Mouse (Mus musculus) forebrain, embryonic 14.5 days (tissue): ENCODE data around the gene Tysnd1. TPM values are rescaled to one million over a fixed set of nuclear protein-coding genes. Genes with fewer than 3 reads are reported as not detected.

Source experiments
- ATAC-seq: fragments of 200-750 bp; cut with Nextera tagmentation; 2 replicates; pipeline ENCODE4 v1.8.0; 2017; ENCODE audit warnings: mild to moderate bottlenecking, moderate library complexity
- DNase-seq: peaks from one replicate; pipeline ENCODE4 v3.0.0-alpha.2; 2015; ENCODE audit warnings: low spot score
- H3K27ac ChIP-seq: fragments of 300-500 bp; sonication (generic); 2 replicates; pipeline ENCODE4 v1.5.1; 2014; ENCODE audit warnings: low read depth, mild to moderate bottlenecking, control low read depth, low read length, moderate library complexity
- H3K27me3 ChIP-seq: fragments of 300-500 bp; sonication (generic); replicated peaks from 2 replicates; pipeline ENCODE4 v1.6.1; 2014; ENCODE audit warnings: low read length, control low read depth, mixed read lengths; ENCODE audit not compliant: control insufficient read depth, insufficient read depth
- H3K36me3 ChIP-seq: fragments of 300-500 bp; sonication (generic); 2 replicates; pipeline ENCODE4 v1.6.1; 2014; ENCODE audit warnings: low read length, control low read depth; ENCODE audit not compliant: control insufficient read depth, insufficient read depth
- H3K4me1 ChIP-seq: fragments of 300-500 bp; sonication (generic); 2 replicates; pipeline ENCODE4 v1.6.1; 2014; ENCODE audit warnings: antibody characterized with exemption, low read length, control low read depth; ENCODE audit not compliant: control insufficient read depth, insufficient read depth
- H3K4me2 ChIP-seq: fragments of 300-500 bp; sonication (generic); 2 replicates; pipeline ENCODE4 v1.6.1; 2014; ENCODE audit warnings: mild to moderate bottlenecking, control low read depth, low read length
- H3K4me3 ChIP-seq: fragments of 300-500 bp; sonication (generic); 2 replicates; pipeline ENCODE4 v1.5.1; 2014; ENCODE audit warnings: low read depth, low read length, control low read depth
- H3K9ac ChIP-seq: fragments of 300-500 bp; sonication (generic); 2 replicates; pipeline ENCODE4 v1.6.1; 2014; ENCODE audit warnings: mild to moderate bottlenecking, low read length, control low read depth, moderate library complexity
- H3K9me3 ChIP-seq: fragments of 300-500 bp; sonication (generic); replicated peaks from 2 replicates; pipeline ENCODE4 v1.6.1; 2016; ENCODE audit warnings: low read length, control low read depth, mixed read lengths; ENCODE audit not compliant: control insufficient read depth
- WGBS: fragments of 180-500 bp; shearing (Covaris S2); extraction: QIAGEN DNeasy Blood & Tissue Kit; methylation state at CpG from one replicate; pipeline ENCODE4 v1.1.7; 2014; 5-methylcytosine and 5-hydroxymethylcytosine counted together
- polyA plus RNA-seq: library from polyadenylated mRNA; unstranded; fragments of >200 nt; fragmentation: Nextera tagmentation; extraction: Ambion mirVana; gene quantifications from 2 replicates; pipeline ENCODE4 v1.2.1, GENCODE M21; 2014

Gene Tysnd1
- polyA plus RNA-seq, 1 experiment from 2014 or later: 24.6 TPM

DNA sequence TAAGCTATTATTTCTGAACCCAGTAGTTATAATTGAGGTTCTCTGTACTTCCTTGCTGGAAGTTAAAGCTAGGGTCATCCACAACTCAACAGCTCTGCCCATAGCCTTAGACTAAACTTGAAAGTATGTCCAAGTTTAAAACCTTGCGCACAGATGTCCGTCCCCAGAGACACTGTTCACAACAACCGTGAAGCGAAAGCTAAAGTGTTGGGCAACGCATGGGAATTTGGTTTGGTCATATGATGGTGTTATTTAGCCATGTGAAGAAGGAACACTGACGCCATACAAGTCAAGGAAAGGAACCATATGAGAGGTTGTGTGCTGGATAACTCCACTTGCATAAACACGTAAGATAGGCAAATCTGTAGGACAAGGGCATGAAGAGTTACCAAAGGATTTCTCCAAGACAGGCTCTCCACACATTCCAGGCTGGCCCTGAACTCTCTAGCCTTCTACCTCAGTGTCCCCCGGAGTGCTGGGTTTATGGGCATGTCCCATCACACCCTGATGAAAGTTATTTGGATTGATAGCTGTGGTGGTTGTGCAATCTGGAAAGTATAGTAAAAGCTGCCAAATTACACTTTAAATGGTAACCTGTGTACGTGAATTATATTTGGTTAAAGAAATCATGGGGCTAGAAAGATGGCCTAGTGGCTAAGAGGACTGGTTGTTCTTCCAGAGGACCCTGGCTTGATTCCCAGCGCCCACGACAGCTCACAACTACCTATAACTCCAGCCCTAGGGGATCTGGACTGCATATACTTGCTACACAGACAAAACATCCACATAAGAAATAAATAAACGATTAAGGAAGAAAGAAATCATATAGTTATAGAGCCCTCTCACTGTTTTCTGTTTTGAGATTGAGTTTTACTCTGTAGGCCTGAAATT is 22.3 kb downstream of the Tysnd1 start:
- DNase-seq: no peak
- H3K27ac ChIP-seq: no peak overlapping the region
- H3K9me3 ChIP-seq: no peaks in the 10 kb centered on the region
- ATAC-seq: no peak
- H3K36me3 ChIP-seq: no peaks in the 10 kb centered on the region
- H3K4me3 ChIP-seq: no peak overlapping the region
- no peaks in the 10 kb centered on the region for H3K27me3 ChIP-seq
- 90% methylated on average over 12 of the region's 12 CpGs for WGBS
- no peak overlapping the region for H3K4me2 ChIP-seq
- H3K9ac ChIP-seq: no peak overlapping the region
- H3K4me1 ChIP-seq: peaks cover 3% of the 10 kb centered on the region; the same call in 1 of the 2 replicates

DNA sequence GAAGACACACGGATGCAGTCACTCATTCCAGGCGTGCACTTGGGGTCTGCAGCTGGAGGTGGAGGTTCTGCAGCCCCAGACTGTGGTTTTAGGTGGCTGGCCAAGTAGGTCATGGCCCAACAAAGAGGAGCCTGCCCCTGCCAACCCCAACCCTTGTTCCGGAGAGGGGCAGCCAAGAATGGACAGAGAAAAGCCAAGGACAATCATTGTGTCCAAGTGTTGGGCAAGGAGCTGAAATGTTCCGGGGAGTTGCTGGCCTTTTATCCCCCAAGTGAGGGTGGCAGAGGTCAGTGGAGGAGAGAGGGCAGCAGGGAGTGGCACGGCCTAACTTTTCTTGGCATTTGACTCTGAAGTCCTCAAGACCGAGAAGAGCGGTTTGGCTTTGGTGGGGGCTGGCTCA is 25.0 kb downstream of the Tysnd1 start:
- 88% methylated on average over 7 of the region's 7 CpGs for WGBS
- Histone ChIP-seq H3K9me3 (no peaks in the 10 kb centered on the region), H3K9ac (no peak overlapping the region), H3K4me2 (no peak overlapping the region), H3K4me3 (no peak overlapping the region), H3K27ac (no peak overlapping the region), H3K4me1 (peaks cover 3% of the 10 kb centered on the region; the same call in 1 of the 2 replicates), H3K27me3 (no peaks in the 10 kb centered on the region), H3K36me3 (no peaks in the 10 kb centered on the region)
- no peak for DNase-seq
- no peak for ATAC-seq

- no peaks in the 10 kb centered on the region for H3K27me3 ChIP-seq
- H3K27ac ChIP-seq: no peak overlapping the region
- H3K4me2 ChIP-seq: no peak overlapping the region
- WGBS: 87% methylated on average over 3 of the region's 3 CpGs
- H3K4me1 ChIP-seq: no peaks in the 10 kb centered on the region
- no peak overlapping the region for H3K9ac ChIP-seq
- H3K4me3 ChIP-seq: no peak overlapping the region
- H3K9me3 ChIP-seq: no peaks in the 10 kb centered on the region
- DNase-seq: no peak
- ATAC-seq: no peak
- H3K36me3 ChIP-seq: no peaks in the 10 kb centered on the region
Measured at GRCm38 (mm10) chr10:61722215-61722614, 26.9 kb downstream of the Tysnd1 start.

- DNase-seq: no peak
- H3K27ac ChIP-seq: no peak overlapping the region
- no peak overlapping the region for H3K4me3 ChIP-seq
- WGBS: 73% methylated on average over 6 of the region's 6 CpGs
- no peak overlapping the region for H3K4me2 ChIP-seq
- H3K9ac ChIP-seq: no peak overlapping the region
- no peaks in the 10 kb centered on the region for H3K4me1 ChIP-seq
- H3K36me3 ChIP-seq: no peaks in the 10 kb centered on the region
- ATAC-seq: no peak
- no peaks in the 10 kb centered on the region for H3K9me3 ChIP-seq
- no peaks in the 10 kb centered on the region for H3K27me3 ChIP-seq
Measured at GRCm38 (mm10) chr10:61723271-61723670, 28.0 kb downstream of the Tysnd1 start.

- no peak overlapping the region for H3K9ac ChIP-seq
- H3K36me3 ChIP-seq: no peaks in the 10 kb centered on the region
- ATAC-seq (no peak), DNase-seq (no peak)
- H3K27me3 ChIP-seq: no peaks in the 10 kb centered on the region
- 86% methylated on average over 11 of the region's 11 CpGs for WGBS
- H3K4me2 ChIP-seq: no peak overlapping the region
- no peak overlapping the region for H3K4me3 ChIP-seq
- H3K4me1 ChIP-seq: no peaks in the 10 kb centered on the region
- H3K9me3 ChIP-seq: no peaks in the 10 kb centered on the region
- H3K27ac ChIP-seq: no peak overlapping the region
Measured at GRCm38 (mm10) chr10:61729181-61729580, 33.9 kb downstream of the Tysnd1 start.

DNA sequence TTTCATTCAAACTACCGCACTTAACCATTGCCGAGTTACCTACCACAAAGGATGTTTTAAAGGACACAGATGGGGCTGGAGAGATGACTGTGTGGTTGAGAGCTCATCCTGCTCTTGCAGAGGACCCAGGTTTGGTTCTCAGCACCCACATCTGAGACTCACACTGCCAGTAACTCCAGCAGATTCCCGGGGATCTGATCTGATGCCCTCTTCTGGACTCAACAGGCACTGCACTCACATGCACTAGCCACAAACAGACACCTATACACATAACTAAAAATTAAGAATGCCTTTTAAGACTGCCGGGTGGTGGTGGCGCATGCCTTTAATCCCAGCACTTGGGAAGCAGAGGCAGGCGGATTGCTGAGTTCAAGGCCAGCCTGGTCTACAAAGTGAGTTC is 34.9 kb downstream of the Tysnd1 start:
- no peak for ATAC-seq
- Histone ChIP-seq H3K9me3 (no peaks in the 10 kb centered on the region), H3K27ac (no peak overlapping the region), H3K36me3 (no peaks in the 10 kb centered on the region), H3K4me2 (no peak overlapping the region), H3K27me3 (no peaks in the 10 kb centered on the region), H3K9ac (no peak overlapping the region), H3K4me1 (no peaks in the 10 kb centered on the region), H3K4me3 (no peak overlapping the region)
- 94% methylated on average over 6 of the region's 6 CpGs for WGBS
- no peak for DNase-seq

DNA sequence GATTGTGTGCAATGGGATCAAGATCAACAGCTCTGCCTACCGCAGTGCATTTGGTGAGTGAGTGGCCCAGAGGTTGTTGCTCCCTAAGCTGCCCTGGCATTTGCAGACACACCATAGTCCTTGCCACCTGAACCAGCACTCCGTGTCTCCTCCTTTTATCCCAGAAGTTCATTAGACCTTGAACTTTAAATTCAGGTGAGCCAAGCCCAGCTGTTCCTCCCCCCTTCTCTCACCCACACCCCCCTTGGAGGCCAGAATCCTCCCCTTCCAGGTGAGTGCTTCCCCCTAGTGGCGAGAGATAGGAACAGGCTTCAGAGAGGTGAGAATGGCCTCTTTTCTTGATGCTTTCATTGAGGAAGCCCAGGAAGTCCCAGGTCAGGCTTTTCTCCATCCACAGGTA is 39.1 kb downstream of the Tysnd1 start:
- H3K4me3 ChIP-seq: no peak overlapping the region
- H3K36me3 ChIP-seq: peaks cover 29% of the 10 kb centered on the region
- no peak overlapping the region for H3K4me2 ChIP-seq
- DNase-seq (peak; percentile 43), ATAC-seq (no peak)
- 44% methylated on average over 3 of the region's 3 CpGs for WGBS
- no peak overlapping the region for H3K9ac ChIP-seq
- H3K27ac ChIP-seq: no peak overlapping the region
- H3K27me3 ChIP-seq: no peaks in the 10 kb centered on the region
- H3K4me1 ChIP-seq: no peaks in the 10 kb centered on the region
- no peaks in the 10 kb centered on the region for H3K9me3 ChIP-seq

GRCm38 (mm10) chr10:61736671-61737078 is 41.4 kb downstream of the Tysnd1 start:
- Histone ChIP-seq H3K4me2 (no peak overlapping the region), H3K27ac (peak overlapping the region; percentile 62), H3K4me3 (no peak overlapping the region), H3K27me3 (no peaks in the 10 kb centered on the region), H3K9ac (0 out of 2 replicates have a peak overlapping the region, but pooled peaks have one; percentile 13), H3K36me3 (peaks cover 52% of the 10 kb centered on the region), H3K9me3 (no peaks in the 10 kb centered on the region), H3K4me1 (no peaks in the 10 kb centered on the region)
- peak; percentile 57; the same call in 1 of the 2 replicates for ATAC-seq
- WGBS: 78% methylated on average over 10 of the region's 10 CpGs
- peak; percentile 19 for DNase-seq

DNA sequence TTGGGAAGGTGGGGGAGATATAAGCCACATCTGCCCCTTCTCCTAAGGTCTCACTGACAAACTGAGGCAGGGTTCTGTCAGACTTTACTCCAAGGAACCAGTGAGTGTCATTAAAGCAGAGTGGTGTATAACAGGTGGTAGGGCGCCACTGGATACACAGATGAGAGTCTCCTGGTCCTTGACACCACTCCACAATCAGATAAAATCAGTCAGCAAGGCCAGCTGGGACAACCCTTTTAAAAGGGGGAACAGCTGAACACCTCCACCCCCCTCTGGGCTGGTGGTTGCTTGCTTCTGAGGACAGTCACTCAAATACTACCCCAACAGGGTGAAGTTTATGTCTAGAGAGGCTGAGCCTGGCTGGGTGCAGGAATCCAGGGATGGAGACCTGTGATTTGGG is 42.2 kb downstream of the Tysnd1 start:
- Histone ChIP-seq H3K27me3 (no peaks in the 10 kb centered on the region), H3K9me3 (no peaks in the 10 kb centered on the region), H3K4me1 (no peaks in the 10 kb centered on the region), H3K27ac (no peak overlapping the region), H3K9ac (no peak overlapping the region), H3K4me3 (no peak overlapping the region), H3K4me2 (no peak overlapping the region), H3K36me3 (peaks cover 61% of the 10 kb centered on the region)
- WGBS: 96% methylated on average over 1 of the region's 1 CpGs
- no peak for ATAC-seq
- no peak for DNase-seq
